Mouse (Mus musculus) right cerebral cortex, adult 2 months (tissue): Measurements from ENCODE around the gene Dnah9.
A peak's percentile ranks its signal among the peaks of the same experiment; 100 is the strongest.

ENCODE experiments used
- DNase-seq, 2 experiments: peaks; one replicate each; pipeline ENCODE4 v3.0.0; 2021 to 2022; ENCODE audit warnings: low spot score in 2 of 2

Gene Dnah9

DNA sequence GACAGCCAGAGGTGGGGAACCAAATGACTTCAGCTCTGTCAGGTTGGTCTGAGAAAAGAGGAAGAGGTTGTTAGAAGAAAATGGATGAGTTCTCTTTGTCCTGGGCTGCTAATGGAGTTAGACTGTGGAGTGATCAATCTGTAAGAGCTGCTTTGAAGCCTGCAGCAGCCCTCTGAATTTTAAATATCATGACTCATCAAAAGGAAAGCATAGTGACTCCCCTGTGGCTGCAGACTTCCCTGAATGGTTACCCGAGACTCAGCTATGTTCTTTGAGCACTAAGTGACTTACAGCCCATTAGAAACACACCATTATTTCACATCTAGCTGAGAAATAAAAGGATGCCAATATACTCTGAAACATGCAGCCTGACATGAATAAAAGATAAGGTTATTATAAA, 240.4 kb downstream of the Dnah9 start:
- no peak for DNase-seq

DNA sequence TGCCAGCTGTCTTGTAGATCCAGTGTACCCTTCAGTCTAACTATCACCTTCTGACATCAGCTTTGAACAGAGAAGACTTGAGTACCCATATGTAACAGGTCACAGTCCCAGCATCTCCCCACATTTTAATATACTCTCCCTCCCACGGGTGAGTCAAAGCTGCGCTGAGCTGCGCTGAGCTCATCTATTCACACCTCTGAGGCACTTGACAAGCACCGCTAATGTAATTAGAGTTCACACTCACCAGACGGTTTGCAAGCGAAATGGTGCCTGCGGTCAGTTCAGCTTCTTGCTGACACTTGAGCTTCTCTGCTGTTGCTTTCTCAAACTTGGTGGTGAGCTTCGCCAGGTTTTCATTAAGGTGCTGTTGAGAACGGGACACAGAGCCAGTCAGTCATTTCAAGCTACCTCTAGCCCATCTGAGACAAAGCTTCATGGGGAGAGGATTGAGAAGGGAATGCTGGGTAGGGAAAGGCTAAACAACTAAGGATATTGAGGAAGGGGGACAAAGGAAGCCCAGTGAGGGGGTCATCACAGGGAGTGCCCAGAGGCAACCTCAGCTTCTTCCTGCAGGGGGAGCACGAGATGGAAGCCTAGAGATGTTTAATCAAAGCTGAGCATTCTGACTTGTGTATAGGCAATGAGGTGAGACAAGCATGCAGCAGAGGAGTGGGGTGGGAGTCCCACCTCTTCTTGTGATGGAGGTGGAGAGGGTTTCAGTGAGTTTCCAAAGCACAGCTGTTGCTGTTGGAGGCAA, 249.7 kb downstream of the Dnah9 start:
- DNase-seq = peak in 1 of 2 experiments; percentile 41

- no peak for DNase-seq
Observed at GRCm38 (mm10) chr11:65909195-65909594, 259.2 kb downstream of the Dnah9 start.

DNA sequence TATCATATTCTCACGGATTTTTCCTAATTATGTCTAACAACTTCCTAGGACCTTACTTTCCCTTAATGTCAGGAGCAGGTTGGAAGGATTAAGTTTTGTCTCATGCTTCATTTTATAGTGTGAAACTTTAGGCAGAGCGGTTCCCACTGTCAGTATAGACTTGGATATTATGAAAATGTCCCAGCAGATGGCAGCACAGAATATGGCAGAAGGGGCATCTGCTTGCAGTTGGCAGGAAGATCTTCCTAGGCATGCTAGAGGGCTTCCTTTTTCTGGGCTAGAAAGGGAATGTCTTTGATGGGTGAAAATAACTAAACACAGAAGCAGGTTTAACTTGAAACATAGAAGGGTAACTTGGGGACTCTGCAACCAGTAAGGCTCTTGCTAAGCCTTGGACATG, 262.9 kb downstream of the Dnah9 start:
- peak; percentile 39 to 69 for DNase-seq

GRCm38 (mm10) chr11:65903944-65904343, 264.4 kb downstream of the Dnah9 start:
- no peak for DNase-seq

- DNase-seq = no peak
Observed at GRCm38 (mm10) chr11:65881465-65881864, 286.9 kb downstream of the Dnah9 start.

DNA sequence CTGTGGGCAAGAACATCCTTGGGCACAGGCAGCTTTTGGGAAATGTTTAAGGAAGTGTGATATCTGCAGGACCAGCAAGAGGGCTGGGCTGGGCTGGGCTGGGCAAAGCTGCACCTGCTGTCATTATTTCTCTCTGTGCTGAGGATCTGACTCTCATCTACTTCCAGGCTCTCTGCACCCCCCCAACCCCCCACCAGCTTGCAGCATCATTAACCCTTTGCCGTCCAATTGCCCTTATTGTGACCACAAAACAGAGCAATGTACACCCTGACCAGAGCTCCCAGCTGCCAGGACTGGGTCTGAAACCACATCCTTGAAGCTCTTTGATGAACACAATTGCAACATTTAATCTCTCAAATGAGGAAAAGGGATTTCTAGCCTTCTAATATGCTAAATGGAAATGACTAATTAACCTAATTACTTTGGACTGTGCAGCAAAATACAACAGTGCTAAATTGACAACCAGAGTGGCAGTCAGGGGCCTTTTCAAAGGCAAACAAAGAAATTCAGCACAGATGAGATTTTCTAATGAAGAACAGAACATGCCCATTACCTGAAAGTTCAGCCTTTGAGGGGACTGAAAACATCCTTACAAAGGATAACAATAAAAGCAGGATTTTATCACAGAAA, 291.1 kb downstream of the Dnah9 start:
- no peak for DNase-seq

- no peak for DNase-seq
Observed at GRCm38 (mm10) chr11:65861476-65861875, 306.9 kb downstream of the Dnah9 start.

DNA sequence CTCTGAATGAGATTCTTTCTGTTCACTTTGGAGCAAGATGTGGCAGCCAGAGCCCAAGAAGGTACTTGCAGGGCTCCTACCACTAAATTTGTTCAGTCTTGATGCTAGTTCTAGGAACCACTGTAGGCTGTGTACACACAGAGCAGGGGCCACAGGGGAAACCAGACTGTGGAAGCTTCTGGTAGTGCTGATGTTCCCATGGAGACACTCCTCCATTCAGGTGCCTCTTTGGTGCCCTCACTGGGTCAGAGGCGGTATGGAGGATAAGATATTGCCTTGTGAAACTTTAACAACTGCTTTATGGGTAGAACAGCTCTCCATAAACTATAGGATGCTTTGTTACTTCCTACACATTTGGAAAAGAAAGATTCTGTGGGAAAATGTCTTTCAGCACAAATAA, 316.3 kb downstream of the Dnah9 start:
- no peak for DNase-seq

- DNase-seq = no peak
Observed at GRCm38 (mm10) chr11:65846446-65846845, 321.9 kb downstream of the Dnah9 start.

DNA sequence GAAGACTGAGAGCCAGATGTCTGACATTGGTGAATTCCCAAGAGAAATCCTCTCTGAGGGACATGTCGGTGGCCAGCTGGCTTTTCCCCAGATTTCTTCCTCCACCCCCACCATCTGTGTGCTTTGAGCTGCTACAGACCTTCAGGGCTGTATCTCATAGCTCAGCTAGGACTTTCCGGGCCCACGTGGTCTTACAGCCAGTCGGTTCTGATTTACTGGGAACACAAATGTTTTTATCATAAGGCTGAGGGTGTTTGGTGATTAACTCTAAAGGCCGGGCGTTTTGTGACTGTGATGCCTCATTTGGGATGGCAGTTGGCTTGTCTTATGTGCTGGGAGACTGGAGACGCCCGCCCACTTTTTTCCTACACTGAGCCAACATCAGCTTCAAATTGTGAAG, 329.4 kb downstream of the Dnah9 start:
- DNase-seq = peak; percentile 57 to 59

GRCm38 (mm10) chr11:65824556-65824955, 343.8 kb downstream of the Dnah9 start:
- DNase-seq = no peak

GRCm38 (mm10) chr11:65820877-65821276, 347.5 kb downstream of the Dnah9 start:
- peak; percentile 79 to 84 for DNase-seq

DNA sequence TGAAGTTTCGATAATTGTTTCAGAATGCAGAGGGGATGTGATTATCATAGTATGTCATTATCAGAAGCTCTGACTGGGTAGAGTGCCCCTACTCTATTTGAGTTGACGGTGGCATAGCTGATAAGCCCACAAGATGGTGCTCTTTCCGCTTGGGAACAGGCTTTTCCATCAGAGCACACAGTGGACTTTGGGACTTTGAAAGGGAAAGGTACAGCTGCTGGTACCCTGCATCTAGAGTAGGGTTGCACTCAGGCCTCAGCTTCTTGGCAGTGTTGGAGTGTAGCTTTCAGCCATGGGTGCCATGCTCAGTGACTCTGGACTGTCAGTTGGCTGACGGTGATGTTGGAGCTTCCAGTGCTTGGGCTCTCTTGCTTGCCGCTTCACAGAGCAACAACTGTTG, 348.1 kb downstream of the Dnah9 start:
- DNase-seq = no peak

DNA sequence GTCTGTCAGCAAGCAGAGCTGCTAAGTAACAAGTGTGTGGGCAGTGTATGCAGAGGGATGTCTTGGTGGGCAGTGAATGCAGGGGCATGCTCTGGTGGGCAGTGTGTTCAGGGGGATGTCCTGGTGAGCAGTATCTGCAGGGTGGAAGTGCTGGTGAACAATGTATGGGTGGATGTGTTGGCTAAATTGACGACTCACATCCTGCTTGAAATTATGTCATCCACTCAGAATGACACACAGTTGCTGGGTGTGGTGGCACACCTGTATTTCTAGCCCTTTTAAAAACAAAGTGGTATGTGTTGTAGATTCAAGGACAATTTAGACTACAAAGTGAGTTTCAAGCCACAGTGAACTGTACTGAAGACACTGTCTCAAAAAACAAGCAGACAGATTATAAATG, 350.2 kb downstream of the Dnah9 start:
- no peak for DNase-seq

- DNase-seq = no peak
Observed at GRCm38 (mm10) chr11:65816237-65816636, 352.1 kb downstream of the Dnah9 start.

GRCm38 (mm10) chr11:65814381-65814780, 354.0 kb downstream of the Dnah9 start:
- DNase-seq = no peak

DNA sequence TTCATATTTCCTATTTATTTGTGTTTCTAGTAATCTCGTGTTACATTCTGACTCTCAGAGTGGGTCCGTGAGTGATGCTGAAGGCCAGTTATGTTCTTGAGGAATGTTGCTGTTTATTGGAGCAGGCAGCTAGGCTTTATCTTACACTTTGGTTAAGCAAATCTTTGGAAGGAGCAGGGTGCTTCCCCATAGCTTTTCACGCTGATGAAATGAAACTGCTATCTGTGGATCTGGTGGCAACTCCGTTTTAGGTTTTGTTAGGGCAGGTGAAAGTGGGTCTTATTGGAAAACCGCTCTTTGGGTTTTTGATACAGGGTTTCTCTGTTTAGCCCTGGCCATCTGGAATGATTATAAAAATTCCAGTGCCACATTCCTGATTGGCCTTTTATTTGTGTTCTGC, 356.3 kb downstream of the Dnah9 start:
- DNase-seq = no peak

DNA sequence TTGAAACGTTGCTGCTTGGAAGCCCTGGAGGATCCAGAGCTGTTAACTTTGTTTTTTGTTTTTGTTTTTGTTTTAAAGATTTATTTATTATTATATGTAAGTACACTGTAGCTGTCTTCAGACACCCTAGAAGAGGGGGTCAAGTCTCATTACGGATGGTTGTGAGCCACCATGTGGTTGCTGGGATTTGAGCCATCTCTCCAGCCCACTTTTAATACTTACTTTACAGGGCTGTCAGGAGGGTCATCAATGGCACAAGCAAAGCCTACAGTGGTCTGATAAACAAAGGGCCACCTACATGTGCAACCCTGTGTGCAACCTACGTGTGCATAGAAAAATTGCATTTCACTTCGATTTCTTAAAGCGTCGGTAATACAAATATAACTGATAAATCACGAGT, 360.8 kb downstream of the Dnah9 start:
- no peak for DNase-seq

DNA sequence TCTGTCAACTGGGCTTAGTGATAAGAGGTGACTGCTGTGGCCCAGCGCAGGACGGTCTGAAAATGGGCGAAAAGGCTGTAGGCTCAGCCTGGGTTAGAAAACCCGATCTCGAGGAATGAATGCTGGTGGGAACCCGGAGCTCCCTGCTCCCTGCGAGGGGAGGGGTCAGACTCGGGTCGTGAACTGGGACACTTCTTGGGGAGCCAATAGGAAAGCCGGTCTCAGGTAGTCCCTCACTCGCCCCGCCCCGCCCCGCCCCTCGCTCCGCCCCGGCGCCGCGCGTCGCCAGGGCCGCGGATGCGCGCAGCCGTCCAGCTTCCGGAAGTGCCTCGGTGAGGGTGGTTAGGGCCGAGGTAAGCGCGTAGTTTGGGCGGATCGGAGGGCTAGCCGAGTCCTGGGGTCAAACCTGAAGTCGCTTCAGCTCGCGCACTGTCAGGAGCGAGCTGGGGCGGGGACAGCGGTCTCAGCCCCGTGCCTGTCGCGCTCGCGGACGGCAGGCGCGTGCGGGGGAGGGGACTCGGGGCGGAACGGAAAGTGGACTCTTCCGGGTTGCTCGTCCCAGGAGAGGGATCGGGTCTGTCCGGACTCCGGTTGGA, 361.3 kb downstream of the Dnah9 start, which contains the start of gene Zkscan6:
Zkscan6 (plus strand) TSS at position 267 of the 596 bp plus-strand sequence.
- peak; percentile 85 to 88 for DNase-seq

DNA sequence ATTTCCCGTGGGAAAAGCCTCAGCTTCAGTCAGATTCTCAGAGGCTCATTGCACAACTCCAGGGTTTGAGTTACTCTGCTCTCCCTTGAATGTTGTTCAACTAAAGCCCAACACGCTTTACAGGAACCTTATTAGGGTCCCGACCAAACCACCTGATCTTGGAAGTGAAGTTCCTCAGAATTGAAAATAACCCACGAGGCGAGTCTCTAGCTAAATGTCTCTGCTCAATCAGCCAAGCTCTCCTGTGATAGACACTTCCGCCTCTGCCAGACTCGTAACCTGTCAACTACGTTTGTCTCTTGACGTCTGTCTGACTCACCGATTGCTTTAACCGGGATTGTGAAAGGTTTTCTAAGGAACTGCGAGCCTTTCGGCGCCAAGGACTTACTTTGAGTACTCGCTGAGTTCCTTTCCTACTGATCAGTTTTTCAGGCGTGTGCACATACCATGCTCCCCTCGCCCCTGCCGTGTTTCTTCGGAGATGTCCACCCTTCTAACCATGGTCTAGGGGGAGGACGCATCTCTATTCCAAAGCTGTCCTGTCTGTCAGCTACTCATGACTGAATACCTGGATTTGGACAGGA, 361.9 kb downstream of the Dnah9 start:
- peak in 1 of 2 experiments; percentile 52 for DNase-seq

GRCm38 (mm10) chr11:65801899-65802298, 366.5 kb downstream of the Dnah9 start:
- peak; percentile 86 to 91 for DNase-seq

DNA sequence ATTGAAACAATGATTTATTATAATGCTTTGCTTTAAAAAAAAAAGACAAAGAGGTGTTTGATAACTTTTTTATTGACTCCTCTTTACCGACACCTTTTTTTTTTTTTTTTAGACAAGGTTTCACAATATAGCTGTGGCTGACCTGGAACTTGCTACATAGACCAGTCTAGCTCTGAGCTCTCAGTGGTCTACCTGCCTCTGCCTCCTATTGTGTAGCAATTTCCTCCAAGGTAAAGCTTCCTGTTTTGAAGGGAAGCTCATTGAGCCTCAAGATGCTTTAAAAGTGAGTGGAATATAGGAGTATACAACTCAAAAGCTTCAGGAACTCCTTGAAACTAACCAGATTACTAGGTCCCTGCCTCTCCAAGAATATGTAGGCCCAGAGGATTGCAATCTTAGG, 372.5 kb downstream of the Dnah9 start:
- DNase-seq = no peak
